10 mouse cellular contexts compared by ENCODE assay signal in genomic region chr4:3053060-3053406, GRCm38 (mm10).
DNase-seq lines count a peak whose midpoint lies in the region; ATAC-seq and TF ChIP-seq lines count a peak whose summit lies in the region.
"Had no signal": no experiment of that assay in that cellular context is flagged by ENCODE, and none has a peak within 500 bp of the region (broad histone marks: within the 10 kb centered on the region; RNA-seq: fewer than 3 reads in every experiment).

No protein-coding gene starts in this region.

- H3K9ac ChIP-seq in lung, postnatal 0 days (replicated peaks; ENCODE audit: low read depth) = no peak overlapping the region
- no peak overlapping the region for H3K9ac ChIP-seq in forebrain, embryonic 16.5 days (replicated peaks; ENCODE audit: low read depth, low read length)
- no peak overlapping the region for H3K9ac ChIP-seq in midbrain, embryonic 12.5 days (replicated peaks)

- no peaks in the 10 kb centered on the region for H3K4me1 ChIP-seq in lung, postnatal 0 days (ENCODE audit: insufficient read depth, low read depth, low read length)
- H3K4me1 ChIP-seq in forebrain, embryonic 16.5 days (replicated peaks; ENCODE audit: control insufficient read depth, insufficient read depth, low read length) = no peaks in the 10 kb centered on the region
- H3K4me1 ChIP-seq in midbrain, embryonic 12.5 days = no peaks in the 10 kb centered on the region

- 0 out of 2 replicates have a peak, but pooled peaks have one; percentile 4 for ATAC-seq in lung, postnatal 0 days
- ATAC-seq in forebrain, embryonic 16.5 days = peak; percentile 11; the same call in 1 of the 2 replicates
- 0 out of 2 replicates have a peak, but pooled peaks have one; percentile 1 for ATAC-seq in midbrain, embryonic 12.5 days (ENCODE audit: low FRiP score, low read depth)
- ATAC-seq: activated CD4-positive, CD25-positive, alpha-beta regulatory T cell, adult 4 months had no signal

- DNase-seq in heart, adult 11 months = peak; percentile 84
- DNase-seq in heart, adult 8-10 months (ENCODE audit: low spot score) = no peak
- no peak for DNase-seq in lung, postnatal 0 days (ENCODE audit: low spot score)
- no peak for DNase-seq in lung, postnatal 36 days
- DNase-seq in layer of hippocampus, postnatal 14 days (ENCODE audit: low spot score in 2 of 2) = no peak
- DNase-seq in thymus, postnatal 0 days (ENCODE audit: low spot score) = no peak

- H3K36me3 ChIP-seq in lung, postnatal 0 days (ENCODE audit: insufficient read depth, low read length) = no peaks in the 10 kb centered on the region
- H3K36me3 ChIP-seq in forebrain, embryonic 16.5 days (ENCODE audit: control insufficient read depth, insufficient read depth) = no peaks in the 10 kb centered on the region
- H3K36me3 ChIP-seq in midbrain, embryonic 12.5 days = 0 out of 2 replicates have a peak, but pooled peaks cover 2% of the 10 kb centered on the region

- H3K4me3 ChIP-seq in lung, postnatal 0 days (ENCODE audit: low read depth, low read length) = no peak overlapping the region
- H3K4me3 ChIP-seq in forebrain, embryonic 16.5 days (replicated peaks; ENCODE audit: low read length) = no peak overlapping the region
- no peak overlapping the region for H3K4me3 ChIP-seq in midbrain, embryonic 12.5 days

- H3K27me3 ChIP-seq in lung, postnatal 0 days (replicated peaks; ENCODE audit: insufficient read depth, low read length) = no peaks in the 10 kb centered on the region
- no peaks in the 10 kb centered on the region for H3K27me3 ChIP-seq in forebrain, embryonic 16.5 days (replicated peaks; ENCODE audit: control insufficient read depth, insufficient read depth, low read length)
- no peaks in the 10 kb centered on the region for H3K27me3 ChIP-seq in midbrain, embryonic 12.5 days
- H3K27me3 ChIP-seq: CH12.LX had no signal

- TF ChIP-seq EP300 in lung, postnatal 0 days (IDR thresholded peaks at IDR 0.05) = no peak

- TF ChIP-seq CTCF in lung, postnatal 0 days (IDR thresholded peaks at IDR 0.05) = no peak

- H3K4me2 ChIP-seq in lung, postnatal 0 days (replicated peaks; ENCODE audit: low read depth, low read length) = no peak overlapping the region
- H3K4me2 ChIP-seq in forebrain, embryonic 16.5 days (ENCODE audit: low read length) = no peak overlapping the region
- no peak overlapping the region for H3K4me2 ChIP-seq in midbrain, embryonic 12.5 days (replicated peaks)

- H3K27ac ChIP-seq in lung, postnatal 0 days (ENCODE audit: low read length) = no peak overlapping the region
- H3K27ac ChIP-seq in forebrain, embryonic 16.5 days (ENCODE audit: low read length) = no peak overlapping the region
- no peak overlapping the region for H3K27ac ChIP-seq in midbrain, embryonic 12.5 days (replicated peaks)

- WGBS in lung, postnatal 0 days = 55% methylated on average over 4 of the region's 4 CpGs
- 68% methylated on average over 4 of the region's 4 CpGs for WGBS in forebrain, embryonic 16.5 days
- WGBS in midbrain, embryonic 12.5 days = 59% methylated on average over 4 of the region's 4 CpGs

- H3K9me3 ChIP-seq in lung, postnatal 0 days (ENCODE audit: low read length) = peaks cover 52% of the 10 kb centered on the region
- peaks cover 66% of the 10 kb centered on the region for H3K9me3 ChIP-seq in forebrain, embryonic 16.5 days (ENCODE audit: control insufficient read depth, low read length)
- peaks cover 66% of the 10 kb centered on the region for H3K9me3 ChIP-seq in midbrain, embryonic 12.5 days
